Mouse (Mus musculus) thymus, postnatal 25 days (tissue): ENCODE measurements around the gene Nans.

ENCODE experiments used
- DNase-seq: peaks from one replicate; pipeline ENCODE4 v3.0.0; 2022

Gene Nans

GRCm38 (mm10) chr4:46485696-46486417, 3.2 kb upstream of the Nans start:
- DNase-seq, result peak; percentile 93

- DNase-seq, result no peak
These were observed 1.7 kb upstream of the Nans start for GRCm38 (mm10) chr4:46487348-46487747.

GRCm38 (mm10) chr4:46493071-46493470, 4.0 kb downstream of the Nans start:
- no peak for DNase-seq

- DNase-seq, result no peak
These were observed 6.5 kb downstream of the Nans start for GRCm38 (mm10) chr4:46495543-46495942.

- peak; percentile 85 for DNase-seq
These were observed 8.3 kb downstream of the Nans start for GRCm38 (mm10) chr4:46497286-46497892.

GRCm38 (mm10) chr4:46498511-46498910, 9.5 kb downstream of the Nans start:
- no peak for DNase-seq

GRCm38 (mm10) chr4:46498976-46499375, 9.9 kb downstream of the Nans start:
- DNase-seq, result peak; percentile 54

- no peak for DNase-seq
These were observed 13.8 kb downstream of the Nans start for GRCm38 (mm10) chr4:46502606-46503502.

- no peak for DNase-seq
These were observed 14.8 kb downstream of the Nans start for GRCm38 (mm10) chr4:46503881-46504280.

GRCm38 (mm10) chr4:46505361-46506057, 16.5 kb downstream of the Nans start:
- DNase-seq, result no peak

GRCm38 (mm10) chr4:46506801-46507610, 18.0 kb downstream of the Nans start:
- DNase-seq, result peak; percentile 89

GRCm38 (mm10) chr4:46507736-46508460, 18.9 kb downstream of the Nans start:
- DNase-seq, result peak; percentile 89

- no peak for DNase-seq
These were observed 31.4 kb downstream of the Nans start for GRCm38 (mm10) chr4:46520491-46520890.

GRCm38 (mm10) chr4:46521457-46521856, 32.4 kb downstream of the Nans start:
- no peak for DNase-seq

GRCm38 (mm10) chr4:46523324-46523723, 34.3 kb downstream of the Nans start:
- DNase-seq, result no peak

- DNase-seq, result peak; percentile 27
These were observed 37.2 kb downstream of the Nans start for GRCm38 (mm10) chr4:46526226-46526625.

GRCm38 (mm10) chr4:46526798-46527557, 37.9 kb downstream of the Nans start:
- DNase-seq, result peak; percentile 42

- no peak for DNase-seq
These were observed 38.5 kb downstream of the Nans start for GRCm38 (mm10) chr4:46527558-46527926.

- no peak for DNase-seq
These were observed 40.7 kb downstream of the Nans start for GRCm38 (mm10) chr4:46529722-46530121.

GRCm38 (mm10) chr4:46532511-46532910, 43.5 kb downstream of the Nans start:
- DNase-seq, result no peak

GRCm38 (mm10) chr4:46532926-46533325, 43.9 kb downstream of the Nans start:
- DNase-seq, result no peak
